Mouse (Mus musculus): ENCODE results near the gene Prim1. TPM values are rescaled to one million over a fixed set of nuclear protein-coding genes. Genes with fewer than 3 reads are reported as not detected.

Gene Prim1
- total RNA-seq (2023): 10 to 100 TPM; 22.9 to 23.7 TPM

GRCm38 (mm10) chr10:128015068-128015934 is at the start of gene Prim1:
Gene Prim1, plus strand, starts transcription at chr10:128015168.

GRCm38 (mm10) chr10:128007446-128007845 is 7.5 kb upstream of the Prim1 start, which contains the start of gene Hsd17b6:
Gene Hsd17b6, minus strand, starts transcription at chr10:128007611.

DNA sequence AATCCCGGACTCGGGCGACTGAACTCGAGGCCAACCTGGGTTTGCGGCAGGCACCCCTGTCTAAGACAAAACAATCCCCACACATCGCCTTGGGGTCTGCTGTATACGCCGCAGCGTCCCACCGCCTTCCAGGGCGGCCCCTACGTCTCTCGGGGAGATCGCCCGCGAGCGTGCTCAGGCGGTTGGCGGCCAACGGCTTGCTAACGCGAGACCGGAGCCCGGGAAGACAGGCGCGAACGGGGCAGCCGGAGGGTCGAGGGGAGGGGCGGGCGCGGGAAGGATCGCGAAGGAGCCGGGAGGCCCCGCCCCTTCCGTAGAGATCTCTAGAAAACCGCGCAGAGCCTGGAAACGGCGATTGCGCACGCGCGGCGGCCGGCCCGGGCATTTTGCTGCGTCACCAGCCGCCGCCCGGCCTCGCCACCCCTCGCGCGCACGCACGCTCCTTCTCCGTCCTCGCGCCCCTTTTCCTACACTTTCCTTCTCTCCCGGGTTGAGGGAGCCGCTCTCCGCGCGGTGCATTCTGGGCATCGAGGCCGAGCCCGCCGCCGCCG is 43.7 kb downstream of the Prim1 start, which contains the start of gene Ptges3:
Gene Ptges3, plus strand, starts transcription at position 354 of the 551 bp plus-strand sequence.

Other genes starting within 250 kb of the Prim1 start
- under 1 TPM; 0.42 to 0.44 TPM for gene Rdh9, start 238.8 kb upstream of the Prim1 start, total RNA-seq (2023)
- gene Rdh16, start 214.0 kb upstream of the Prim1 start, total RNA-seq (2023): under 1 TPM; 0.18 to 0.24 TPM
- gene Rdh19, start 165.2 kb upstream of the Prim1 start, total RNA-seq (2023): not detected
- gene Rdh16f2, start 148.7 kb upstream of the Prim1 start, total RNA-seq (2023): not detected
- not detected for gene Rdh7, start 126.4 kb upstream of the Prim1 start, total RNA-seq (2023)
- not detected for gene Sdr9c7, start 116.7 kb upstream of the Prim1 start, total RNA-seq (2023)
- not detected for gene Hsd17b6, start 7.6 kb upstream of the Prim1 start, total RNA-seq (2023)
- 100 to 1,000 TPM; 305 to 359 TPM for gene Naca, start 20.4 kb downstream of the Prim1 start, total RNA-seq (2023)
- gene Ptges3, start 43.8 kb downstream of the Prim1 start, total RNA-seq (2023): 10 to 100 TPM; 58.1 to 76.4 TPM
- 100 to 1,000 TPM; 522 to 523 TPM for gene Atp5b, start 68.1 kb downstream of the Prim1 start, total RNA-seq (2023)
- 10 to 100 TPM; 91.5 to 96.1 TPM for gene Baz2a, start 76.4 kb downstream of the Prim1 start, total RNA-seq (2023)
- 10 to 100 TPM in 1 of 2 experiments, 1 to 10 TPM in 1; 9.3 to 10.6 TPM for gene Rbms2, start 165.1 kb downstream of the Prim1 start, total RNA-seq (2023)
- under 1 TPM in 1 of 2 experiments, not detected in 1; 0.36 TPM for gene Gls2, start 179.3 kb downstream of the Prim1 start, total RNA-seq (2023)
- 1 to 10 TPM; 4.0 to 5.7 TPM for gene Spryd4, start 196.6 kb downstream of the Prim1 start, total RNA-seq (2023)
- not detected for gene Mip, start 210.7 kb downstream of the Prim1 start, total RNA-seq (2023)
- 10 to 100 TPM; 23.8 to 29.8 TPM for gene Timeless, start 216.9 kb downstream of the Prim1 start, total RNA-seq (2023)
- under 1 TPM; 0.42 to 0.64 TPM for gene Apon, start 238.9 kb downstream of the Prim1 start, total RNA-seq (2023)